Mouse (Mus musculus): ENCODE results near the gene Klk1b24. TPM values are rescaled to one million over a fixed set of nuclear protein-coding genes. Genes with fewer than 3 reads are reported as not detected.
"Not testable (repeated sequence)": the region's sequence is repeated elsewhere in the genome, so short reads cannot be mapped to it uniquely, and the experiment has no call there.

The Klk1b24 gene
- total RNA-seq (2021), result not detected

GRCm38 (mm10) chr7:44187936-44188335 lies at the start of gene Klk1b24:
Klk1b24 (plus strand) TSS chr7:44188236.
- not testable (repeated sequence) for DNase-seq (ENCODE audit: extremely low spot score in 1 of 2, low spot score in 1 of 2)

GRCm38 (mm10) chr7:44179299-44180045 lies 8.6 kb upstream of the Klk1b24 start:
- no peak for DNase-seq (ENCODE audit: extremely low spot score in 1 of 2, low spot score in 1 of 2)

GRCm38 (mm10) chr7:44186516-44186915 lies 1.5 kb upstream of the Klk1b24 start:
- DNase-seq (ENCODE audit: extremely low spot score in 1 of 2, low spot score in 1 of 2), result not testable (repeated sequence)

DNA sequence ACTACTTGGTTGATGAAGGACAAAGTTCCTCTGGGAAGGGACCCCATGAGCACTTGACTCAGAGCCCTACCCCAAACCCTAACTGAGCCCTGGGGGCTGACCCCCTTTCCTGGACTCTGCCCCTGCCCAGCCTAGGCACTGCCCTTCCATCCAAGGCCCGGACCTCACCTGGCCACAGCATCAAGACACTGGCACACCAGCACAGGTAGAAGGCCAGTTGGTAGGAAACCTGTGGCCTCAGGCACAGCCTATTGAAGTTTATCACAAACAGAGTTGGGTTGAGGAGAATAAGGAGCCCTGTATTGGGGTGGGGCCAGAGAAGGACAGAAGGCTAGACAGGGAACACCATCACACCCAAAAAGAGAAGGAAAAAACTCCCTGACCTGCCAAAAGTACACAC lies 5.4 kb downstream of the Klk1b24 start:
- DNase-seq (ENCODE audit: extremely low spot score in 1 of 2, low spot score in 1 of 2), result not testable (repeated sequence)

DNA sequence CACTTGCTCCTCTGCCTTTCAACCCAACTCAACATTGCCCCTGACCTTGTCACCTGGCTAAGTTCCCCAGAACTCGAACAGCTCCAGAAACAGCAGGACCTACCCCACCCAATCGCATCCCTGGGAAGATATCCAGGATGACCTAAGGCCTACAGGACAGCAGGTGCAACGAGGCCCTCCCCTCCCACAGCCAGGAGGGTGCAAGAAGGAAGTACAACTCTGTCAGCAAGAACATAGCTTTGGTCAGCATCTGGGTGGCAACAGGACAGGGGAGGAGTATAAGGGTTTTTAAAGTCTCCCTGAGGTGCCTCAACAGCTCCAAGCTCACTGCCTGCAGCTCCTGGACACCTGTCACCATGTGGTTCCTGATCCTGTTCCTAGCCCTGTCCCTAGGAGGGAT lies 9.9 kb downstream of the Klk1b24 start, which contains the start of gene Klk1b3:
Gene Klk1b3, plus strand, starts transcription at position 301 of the 400 bp plus-strand sequence.
- DNase-seq (ENCODE audit: extremely low spot score in 1 of 2, low spot score in 1 of 2), result no peak

- not testable (repeated sequence) for DNase-seq (ENCODE audit: extremely low spot score in 1 of 2, low spot score in 1 of 2)
Observed at GRCm38 (mm10) chr7:44207135-44207534, 19.1 kb downstream of the Klk1b24 start, which contains the start of gene Klk1b4. Klk1b4 (plus strand) TSS chr7:44207435.

DNA sequence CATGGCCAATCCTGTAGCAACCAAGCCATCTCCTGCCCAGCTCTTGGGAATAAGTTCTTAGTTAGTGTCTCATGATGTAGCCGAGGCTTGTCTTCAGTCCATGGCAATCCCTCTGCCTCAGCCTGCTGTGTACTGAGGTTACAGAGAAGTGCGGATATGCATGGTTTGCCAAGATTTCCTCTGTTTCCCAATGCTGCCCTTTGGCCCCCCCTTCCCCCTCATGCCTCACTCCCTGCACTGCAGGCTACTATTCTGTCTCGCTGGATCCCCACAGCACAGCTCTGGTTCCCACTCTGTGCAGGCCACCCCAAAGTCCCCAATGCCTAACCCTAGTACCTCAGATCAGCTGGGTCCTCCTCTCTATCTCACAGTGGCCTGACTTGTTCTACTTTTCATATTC lies 20.3 kb downstream of the Klk1b24 start:
- no peak for DNase-seq (ENCODE audit: extremely low spot score in 1 of 2, low spot score in 1 of 2)

GRCm38 (mm10) chr7:44215645-44216044 lies 27.6 kb downstream of the Klk1b24 start, which contains the start of gene Klk1b5:
Klk1b5 (plus strand) TSS chr7:44215945.
- no peak for DNase-seq (ENCODE audit: extremely low spot score in 1 of 2, low spot score in 1 of 2)

GRCm38 (mm10) chr7:44221601-44222000 lies 33.6 kb downstream of the Klk1b24 start:
- not testable (repeated sequence) for DNase-seq (ENCODE audit: extremely low spot score in 1 of 2, low spot score in 1 of 2)

- DNase-seq (ENCODE audit: extremely low spot score in 1 of 2, low spot score in 1 of 2), result not testable (repeated sequence)
Observed at GRCm38 (mm10) chr7:44222335-44222734, 34.3 kb downstream of the Klk1b24 start.

GRCm38 (mm10) chr7:44225076-44225475 lies 37.0 kb downstream of the Klk1b24 start, which contains the start of gene Klk1:
Klk1 (plus strand) TSS chr7:44225360.
- DNase-seq (ENCODE audit: extremely low spot score in 1 of 2, low spot score in 1 of 2), result no peak

- no peak for DNase-seq (ENCODE audit: extremely low spot score in 1 of 2, low spot score in 1 of 2)
Observed at GRCm38 (mm10) chr7:44235909-44236308, 47.9 kb downstream of the Klk1b24 start, which contains the start of gene Gm36864. Gm36864 (plus strand) TSS chr7:44236177.

DNA sequence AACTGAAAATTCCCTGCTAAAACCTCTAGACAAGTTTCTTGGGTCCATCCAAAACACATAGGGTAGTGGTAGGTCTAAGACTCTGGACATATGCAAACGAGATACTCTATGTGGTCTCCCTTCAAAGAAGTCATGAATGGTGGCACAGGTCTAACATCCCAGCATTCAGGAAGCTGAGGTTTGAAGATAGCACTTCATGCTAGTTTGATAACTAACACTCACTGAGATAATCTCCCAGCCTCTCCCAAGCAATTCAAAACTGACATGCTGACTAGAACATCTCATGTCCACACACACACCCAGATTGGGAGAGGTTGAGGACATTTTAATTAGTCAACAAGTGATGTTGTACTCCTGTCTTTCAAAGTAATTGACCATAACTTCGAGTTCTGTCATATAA lies 51.9 kb downstream of the Klk1b24 start:
- no peak for DNase-seq (ENCODE audit: extremely low spot score in 1 of 2, low spot score in 1 of 2)

- no peak for DNase-seq (ENCODE audit: extremely low spot score in 1 of 2, low spot score in 1 of 2)
Observed at GRCm38 (mm10) chr7:44240712-44241111, 52.7 kb downstream of the Klk1b24 start.

DNA sequence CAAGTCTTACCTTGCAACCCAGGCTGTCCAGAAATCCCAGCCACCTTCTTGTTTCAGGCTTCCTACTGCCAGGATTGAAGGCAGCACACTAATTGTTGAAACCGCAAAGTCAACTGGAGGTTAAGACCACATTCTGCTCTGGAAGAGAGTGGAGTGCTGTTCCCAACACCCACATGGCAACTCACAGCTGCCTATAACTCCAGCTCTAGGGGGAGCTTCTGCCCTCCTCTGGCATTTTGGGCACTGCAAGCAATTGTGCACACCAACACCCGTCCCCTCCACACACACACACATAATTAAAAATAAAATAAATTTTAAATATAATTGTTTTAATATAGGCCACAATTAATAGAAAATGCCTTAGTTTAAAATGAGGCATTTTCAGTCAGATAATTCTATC lies 53.1 kb downstream of the Klk1b24 start:
- no peak for DNase-seq (ENCODE audit: extremely low spot score in 1 of 2, low spot score in 1 of 2)

Other genes with a start within 250 kb of the Klk1b24 start
- gene Klk1b8, start 237.6 kb upstream of the Klk1b24 start, total RNA-seq (2021), result not detected
- gene Klk1b1, start 221.5 kb upstream of the Klk1b24 start, total RNA-seq (2021), result not detected
- gene Klk1b9, start 212.2 kb upstream of the Klk1b24 start, total RNA-seq (2021), result not detected
- not detected for gene Klk1b11, start 192.4 kb upstream of the Klk1b24 start, total RNA-seq (2021)
- not detected for gene Klk1b26, start 176.1 kb upstream of the Klk1b24 start, total RNA-seq (2021)
- not detected for gene Klk1b27, start 135.9 kb upstream of the Klk1b24 start, total RNA-seq (2021)
- gene Klk1b21, start 85.9 kb upstream of the Klk1b24 start, total RNA-seq (2021), result not detected
- not detected for gene Klk1b22, start 75.6 kb upstream of the Klk1b24 start, total RNA-seq (2021)
- not detected for gene Klk1b16, start 51.5 kb upstream of the Klk1b24 start, total RNA-seq (2021)
- gene Klk1b3, start 10.0 kb downstream of the Klk1b24 start, total RNA-seq (2021), result not detected
- gene Klk1b4, start 19.2 kb downstream of the Klk1b24 start, total RNA-seq (2021), result not detected
- gene Klk1b5, start 27.7 kb downstream of the Klk1b24 start, total RNA-seq (2021), result not detected
- gene Klk1, start 37.1 kb downstream of the Klk1b24 start, total RNA-seq (2021), result not detected
- gene Gm36864, start 47.9 kb downstream of the Klk1b24 start, total RNA-seq (2021), result not detected
- gene 1700028J19Rik, start 58.5 kb downstream of the Klk1b24 start, total RNA-seq (2021), result 1 to 10 TPM; 1.1 to 1.3 TPM
- gene 2410002F23Rik, start 58.5 kb downstream of the Klk1b24 start, total RNA-seq (2021), result 10 to 100 TPM; 75.3 to 94.3 TPM
- not detected for gene Acp4, start 69.1 kb downstream of the Klk1b24 start, total RNA-seq (2021)
- not detected for gene Gm15517, start 73.2 kb downstream of the Klk1b24 start, total RNA-seq (2021)
- 1 to 10 TPM; 3.1 to 3.5 TPM for gene Clec11a, start 118.7 kb downstream of the Klk1b24 start, total RNA-seq (2021)
- 100 to 1,000 TPM; 502 to 670 TPM for gene Shank1, start 122.0 kb downstream of the Klk1b24 start, total RNA-seq (2021)
- gene Syt3, start 195.9 kb downstream of the Klk1b24 start, total RNA-seq (2021), result 10 to 100 TPM; 91.3 to 92.1 TPM
- 1 to 10 TPM; 3.8 to 4.1 TPM for gene 1700008O03Rik, start 197.6 kb downstream of the Klk1b24 start, total RNA-seq (2021)
- gene Lrrc4b, start 240.8 kb downstream of the Klk1b24 start, total RNA-seq (2021), result 100 to 1,000 TPM; 322 to 333 TPM

All from layer of hippocampus, postnatal 25 days (tissue).